Mouse (Mus musculus): ENCODE measurements around the gene Stxbp1.

DNA sequence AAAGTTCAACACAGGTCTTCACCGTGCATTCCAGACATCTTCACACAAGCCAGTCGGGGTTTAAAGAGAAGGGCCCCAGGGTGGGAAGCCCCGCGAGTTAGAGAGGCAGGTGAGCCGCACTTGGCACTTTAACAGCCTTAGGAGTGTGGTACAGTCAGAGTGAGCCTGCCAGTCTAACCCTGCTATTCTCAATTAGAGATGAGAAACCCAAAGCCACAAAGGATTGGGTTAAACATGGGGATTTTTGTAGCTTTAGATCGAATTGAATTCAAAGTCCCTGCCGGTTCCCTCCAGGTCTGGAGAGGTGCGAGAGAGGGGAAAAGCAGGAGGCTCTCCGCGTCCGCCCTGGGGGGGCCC is 106.2 kb downstream of the Stxbp1 start, which contains the start of gene 6330409D20Rik:
- TF ChIP-seq POLR2A (IDR thresholded peaks at IDR 0.05; ENCODE audit: low read depth, low read length) (no peak), CTCF (IDR thresholded peaks at IDR 0.05; ENCODE audit: extremely low read depth, insufficient read length, insufficient replicate concordance, low read depth, low read length) (no peak)
